Mouse (Mus musculus) lung, postnatal 0 days (tissue): ENCODE data around the gene Sh3bp2.

Experiments used
- CTCF ChIP-seq: IDR thresholded peaks from 2 replicates; pipeline ENCODE4 v1.5.1; 2016; ENCODE audit warnings: antibody characterized with exemption, mild to moderate bottlenecking
- EP300 ChIP-seq: IDR thresholded peaks from 2 replicates; pipeline ENCODE4 v1.6.1; 2016; ENCODE audit warnings: antibody characterized with exemption, mild to moderate bottlenecking, control low read depth

DNA sequence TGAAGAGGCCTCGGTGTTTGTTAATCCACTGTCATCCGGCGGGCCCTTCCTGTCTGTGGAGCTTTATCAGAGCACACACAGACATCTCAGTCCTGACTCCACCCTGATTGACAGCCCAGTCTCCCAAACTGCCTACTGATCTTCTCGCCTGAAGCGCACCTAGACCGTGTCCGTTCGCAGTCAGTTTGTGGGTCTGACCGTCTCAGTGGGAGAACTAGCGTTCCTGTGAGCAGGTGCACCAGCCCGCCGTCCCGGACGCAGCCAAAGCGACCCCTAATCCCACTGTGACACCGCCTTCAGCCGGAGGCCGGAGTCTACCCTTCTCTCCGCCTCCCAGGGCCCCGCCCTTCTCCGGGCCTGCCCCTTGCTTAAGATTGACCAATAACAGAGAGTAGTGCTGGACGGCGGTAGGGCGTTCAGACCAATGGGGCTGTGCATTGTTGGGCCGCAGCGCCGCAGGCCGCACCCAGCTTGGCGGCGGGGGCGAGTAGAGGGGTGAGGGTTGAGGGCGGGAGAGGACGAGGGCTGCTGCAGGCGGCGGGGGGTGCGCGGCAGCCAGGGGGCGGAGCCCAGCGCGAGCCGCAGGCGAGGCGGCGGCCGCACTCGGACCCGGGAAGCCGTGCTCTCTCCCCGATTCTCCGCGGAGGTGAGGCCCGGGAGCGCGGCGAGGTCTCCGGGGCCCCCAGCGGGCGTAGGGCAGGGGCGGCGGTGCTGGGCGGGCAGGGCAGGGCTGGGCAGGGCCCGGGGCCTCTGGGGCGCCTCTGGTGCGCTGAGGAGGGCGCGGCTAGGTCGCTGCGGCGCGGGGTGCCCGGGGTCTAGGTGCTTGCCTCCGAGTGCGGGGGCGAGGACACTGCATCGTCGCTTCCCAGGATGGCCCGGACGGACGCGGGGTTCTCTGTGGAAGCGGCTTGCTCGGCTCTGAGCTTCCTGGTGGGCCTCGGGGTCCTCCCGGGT is 47.9 kb downstream of the Sh3bp2 start, which contains the start of gene Add1:
- peak; percentile 12; the same call in 1 of the 2 replicates for TF ChIP-seq CTCF
- TF ChIP-seq EP300 = no peak
